Mouse (Mus musculus) thymus, postnatal 25 days (tissue): ENCODE measurements around the gene Gm20518.

Experiments used
- DNase-seq: peaks from one replicate; pipeline ENCODE4 v3.0.0; 2022

Gm20518 gene

DNA sequence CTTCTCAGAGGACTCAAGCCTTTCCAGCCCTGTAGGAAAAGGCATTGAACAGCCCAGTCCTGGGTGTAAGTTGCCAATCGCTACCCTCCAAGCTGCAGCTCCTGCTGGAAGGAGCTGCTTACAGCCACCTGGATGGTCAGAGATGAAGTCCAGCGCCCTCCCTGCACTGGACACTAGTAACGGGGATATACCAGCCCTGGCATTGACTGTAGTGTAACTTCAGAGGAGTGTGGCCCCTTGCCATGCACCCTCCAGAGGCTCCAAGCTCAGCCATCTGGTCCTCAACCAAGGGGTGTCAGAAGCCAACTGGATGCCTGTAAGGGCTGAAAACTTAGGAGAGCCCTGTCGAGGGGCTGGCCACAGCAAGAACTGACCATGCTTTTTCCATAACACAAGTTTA lies 51.5 kb downstream of the Gm20518 start:
- no peak for DNase-seq

- no peak for DNase-seq
Observed at GRCm38 (mm10) chr16:17838051-17838450, 53.4 kb downstream of the Gm20518 start, which contains the start of gene Car15. Gene Car15 (minus strand): TSS chr16:17838364.

DNA sequence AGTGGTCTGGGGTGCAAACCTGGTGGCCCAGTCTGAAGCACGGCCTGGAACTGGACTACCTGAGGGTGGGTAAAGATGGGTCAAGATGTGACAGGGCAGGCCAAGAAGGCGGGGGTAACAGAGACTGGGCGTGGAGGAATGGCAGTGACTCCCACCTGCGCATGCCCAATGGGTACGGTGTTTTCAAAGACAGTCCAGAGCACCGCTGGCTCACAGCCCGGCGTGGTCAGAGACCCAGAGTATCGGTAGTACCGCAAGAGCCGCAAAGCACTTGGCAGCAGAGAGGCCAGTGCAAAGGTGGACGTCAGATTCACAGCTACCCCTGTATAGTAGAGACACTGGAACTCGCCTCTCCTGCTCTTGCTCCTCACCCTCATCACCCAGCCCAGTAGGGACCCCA lies 56.0 kb downstream of the Gm20518 start:
- no peak for DNase-seq

DNA sequence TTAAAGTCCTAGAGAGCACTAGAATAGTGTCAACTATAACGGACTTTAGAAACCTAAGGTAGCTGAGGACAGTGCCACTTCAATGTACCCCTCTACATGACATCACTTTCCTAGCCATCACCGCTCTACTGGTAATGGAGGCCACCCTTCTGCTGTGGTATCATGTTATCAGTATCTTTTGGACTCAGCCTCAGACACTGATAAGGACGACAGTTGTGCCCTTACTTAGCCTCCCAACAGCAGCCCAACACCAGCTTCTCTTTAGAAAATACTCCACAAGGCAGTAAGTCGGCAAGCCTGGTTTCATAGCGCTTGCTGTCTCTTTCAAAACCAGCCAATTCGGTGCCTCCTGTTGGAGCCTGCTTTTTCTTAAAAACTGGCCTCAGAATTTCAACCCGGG lies 56.9 kb downstream of the Gm20518 start:
- no peak for DNase-seq

- DNase-seq: no peak
Observed at GRCm38 (mm10) chr16:17833681-17834399, 57.6 kb downstream of the Gm20518 start.

- no peak for DNase-seq
Observed at GRCm38 (mm10) chr16:17833321-17833680, 58.2 kb downstream of the Gm20518 start.

DNA sequence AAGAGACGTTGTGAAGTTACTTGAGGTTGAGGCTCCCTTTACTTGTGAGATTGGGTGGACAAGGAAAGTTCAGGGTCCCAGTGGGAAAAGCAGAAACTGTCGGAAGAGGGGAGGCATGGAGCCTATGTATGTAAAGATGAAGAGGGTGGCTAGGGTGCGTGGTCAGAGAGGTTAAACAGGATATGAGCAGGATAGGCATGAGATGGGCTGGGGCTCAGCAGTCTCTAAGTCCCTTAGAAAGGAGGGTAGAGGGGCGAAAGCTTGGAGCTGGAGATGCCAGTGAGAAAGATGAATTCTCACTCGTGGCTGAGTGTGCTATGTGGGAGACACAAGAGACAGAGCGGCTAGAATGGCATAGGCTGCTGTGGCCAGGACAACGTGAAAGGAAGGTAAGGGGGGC lies 58.6 kb downstream of the Gm20518 start, which contains the start of gene B830017H08Rik:
B830017H08Rik (plus strand) TSS at position 301 of the 400 bp plus-strand sequence.
- no peak for DNase-seq

GRCm38 (mm10) chr16:17831781-17832180 lies 59.7 kb downstream of the Gm20518 start:
- DNase-seq: no peak

DNA sequence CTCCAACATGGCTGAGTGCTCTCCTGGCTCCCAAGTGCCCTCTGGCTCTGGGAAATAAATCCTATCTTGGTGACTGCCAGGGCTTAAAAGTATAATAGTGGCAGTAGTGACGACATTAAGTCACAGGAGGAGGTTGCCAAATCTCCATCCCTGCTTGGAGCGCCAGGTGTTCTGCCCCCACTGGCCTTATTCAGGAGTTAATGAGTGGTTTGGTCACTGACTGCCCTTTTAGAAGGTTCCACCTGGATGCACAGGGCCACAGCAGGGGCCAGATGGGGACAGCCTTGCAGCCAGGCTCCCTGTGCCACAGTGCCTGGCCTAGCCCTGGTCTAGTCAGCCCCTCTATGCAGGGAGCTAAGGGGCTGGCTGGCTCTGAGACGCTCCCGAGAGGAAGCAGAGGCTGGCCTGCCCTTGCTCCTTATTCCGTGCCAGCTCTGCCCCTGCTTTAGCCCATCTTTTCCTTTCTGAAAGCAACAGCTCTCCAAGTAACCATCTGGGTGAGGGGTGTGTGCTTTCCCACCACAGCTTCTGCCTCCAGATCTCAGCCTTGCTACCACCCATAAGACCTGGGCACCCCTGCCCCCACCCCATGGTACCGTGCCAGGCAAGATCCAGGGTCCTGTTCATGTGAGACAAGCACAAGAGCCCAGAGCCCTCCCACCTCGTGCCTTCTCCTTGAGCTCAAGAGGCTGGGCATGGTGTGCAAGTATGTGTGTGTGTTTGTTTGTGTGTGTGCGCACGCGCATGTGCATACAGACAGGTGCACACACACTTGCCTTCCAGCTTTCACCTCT lies 60.9 kb downstream of the Gm20518 start:
- DNase-seq: no peak

- DNase-seq: no peak
Observed at GRCm38 (mm10) chr16:17828867-17829266, 62.6 kb downstream of the Gm20518 start.

GRCm38 (mm10) chr16:17828229-17828628 lies 63.2 kb downstream of the Gm20518 start:
- no peak for DNase-seq

- DNase-seq: no peak
Observed at GRCm38 (mm10) chr16:17826500-17826899, 65.0 kb downstream of the Gm20518 start.

DNA sequence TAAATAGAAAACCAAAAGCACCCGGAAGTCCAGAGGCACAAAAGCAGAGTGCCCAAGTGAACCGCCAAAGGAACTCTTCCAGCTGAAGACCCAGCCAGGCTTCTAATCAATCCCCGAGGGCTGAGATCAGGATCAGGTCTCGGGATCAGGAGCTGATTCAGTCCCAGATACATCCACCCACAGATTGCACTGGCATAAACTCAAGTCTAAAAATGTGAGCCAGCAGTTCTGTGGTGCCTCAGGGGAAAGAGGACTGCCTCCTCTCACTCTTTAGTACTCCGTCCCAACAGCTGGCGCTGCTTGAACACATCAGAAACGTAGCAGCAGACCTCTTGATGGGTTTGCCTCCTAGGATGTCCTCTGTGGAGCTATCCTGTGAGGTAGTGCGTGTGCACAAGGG lies 74.9 kb downstream of the Gm20518 start:
- no peak for DNase-seq

DNA sequence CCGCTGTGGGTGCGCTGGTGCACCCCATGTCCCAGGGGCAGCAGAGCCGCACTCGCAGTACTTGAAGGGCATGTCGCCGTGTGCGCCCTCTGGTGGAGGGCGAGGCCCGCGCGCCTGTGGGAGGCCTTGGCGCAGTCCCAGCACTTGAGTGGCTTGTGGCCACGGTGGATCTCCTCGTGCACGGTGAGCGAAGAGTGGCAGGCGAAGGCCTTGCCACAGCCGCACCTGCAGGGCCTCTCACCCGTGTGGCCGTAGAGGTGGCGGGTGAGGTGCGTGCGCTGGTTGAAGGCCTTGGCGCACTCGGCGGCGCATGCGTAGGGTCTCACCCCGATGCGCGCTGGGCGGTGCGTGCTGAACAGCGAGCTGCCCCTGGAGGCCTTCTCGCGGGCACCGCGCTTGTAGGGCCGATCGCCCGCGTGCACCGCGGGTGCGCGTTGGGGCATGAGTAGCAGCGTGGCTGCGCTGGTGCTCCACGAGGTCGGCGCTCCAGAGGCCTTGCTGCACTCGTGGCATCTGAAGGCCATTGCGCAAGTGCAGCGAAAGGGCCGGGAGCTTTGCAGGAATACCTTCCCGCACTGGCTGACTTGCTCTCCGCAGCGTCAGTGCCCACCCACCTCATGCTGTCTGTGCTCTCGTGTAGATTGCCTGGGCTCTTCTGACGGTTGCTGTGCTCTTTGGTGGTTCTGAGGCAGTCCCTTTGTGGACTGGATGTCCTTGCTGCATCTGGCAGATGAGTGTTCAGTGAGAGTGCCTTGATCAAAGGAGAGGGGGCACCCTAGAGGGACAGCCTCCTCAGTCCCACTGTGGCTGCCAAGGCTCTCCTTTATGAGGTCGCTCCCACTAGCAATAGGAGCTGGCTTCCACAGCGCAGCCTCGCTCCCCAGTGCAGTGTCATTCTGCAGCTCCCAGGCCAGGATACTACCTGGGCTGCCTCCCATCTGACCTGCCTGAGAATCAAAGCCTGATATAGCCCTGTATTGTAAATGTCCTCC lies 75.8 kb downstream of the Gm20518 start:
- DNase-seq: peak; percentile 76

GRCm38 (mm10) chr16:17813173-17813572 lies 78.3 kb downstream of the Gm20518 start:
- no peak for DNase-seq

- no peak for DNase-seq
Observed at GRCm38 (mm10) chr16:17812120-17812519, 79.4 kb downstream of the Gm20518 start.

DNA sequence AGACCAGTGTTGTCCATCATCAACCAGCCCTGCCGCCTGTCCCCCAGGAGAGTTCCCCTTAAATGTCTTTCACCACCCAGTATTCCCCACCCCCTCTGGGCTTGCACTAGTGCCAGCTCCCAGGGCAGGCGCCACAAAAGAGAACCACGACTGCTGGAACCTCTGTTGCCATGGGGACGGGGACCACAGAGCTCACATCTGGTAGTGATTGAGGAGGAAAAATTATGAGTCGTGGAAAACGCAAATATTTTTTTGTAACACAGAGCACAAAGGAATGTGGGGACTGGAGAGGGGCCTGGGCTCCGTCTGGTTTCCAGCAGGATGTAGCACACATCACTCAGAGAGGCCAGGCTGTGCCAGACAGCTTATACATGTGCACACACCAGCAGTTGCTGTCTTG lies 81.8 kb downstream of the Gm20518 start:
- no peak for DNase-seq

- DNase-seq: no peak
Observed at GRCm38 (mm10) chr16:17809125-17809524, 82.3 kb downstream of the Gm20518 start.

- DNase-seq: peak; percentile 95
Observed at GRCm38 (mm10) chr16:17807192-17808009, 84.1 kb downstream of the Gm20518 start.

DNA sequence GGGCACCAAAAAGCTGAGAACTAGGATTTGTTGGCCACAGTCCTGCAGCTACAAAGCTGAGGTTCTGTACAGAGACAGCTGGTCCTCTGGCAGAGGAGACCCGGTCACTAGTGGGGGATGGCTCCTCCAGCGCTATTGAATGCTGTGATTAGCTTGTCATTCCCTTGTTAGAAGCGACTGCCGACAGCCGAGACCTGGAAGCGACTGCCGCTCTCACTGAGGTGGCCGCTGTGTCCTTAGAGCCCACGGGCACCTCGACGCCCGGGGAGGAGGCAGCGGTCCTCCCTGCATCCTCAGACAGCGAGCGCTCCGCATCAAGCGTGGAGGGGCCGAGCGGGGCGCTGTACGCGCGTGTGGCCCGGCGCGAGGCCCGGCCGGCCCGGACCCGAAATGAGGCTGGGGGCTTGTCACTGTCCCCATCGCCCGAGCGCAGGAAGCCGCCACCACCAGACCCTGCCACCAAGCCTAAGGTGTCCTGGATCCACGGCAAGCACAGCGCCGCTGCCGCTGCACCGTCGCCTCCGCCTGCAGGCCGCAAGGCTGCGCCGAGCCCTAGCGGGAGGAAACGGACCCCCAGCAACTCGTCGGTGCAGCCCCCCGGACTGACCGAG lies 84.8 kb downstream of the Gm20518 start:
- DNase-seq: no peak

DNA sequence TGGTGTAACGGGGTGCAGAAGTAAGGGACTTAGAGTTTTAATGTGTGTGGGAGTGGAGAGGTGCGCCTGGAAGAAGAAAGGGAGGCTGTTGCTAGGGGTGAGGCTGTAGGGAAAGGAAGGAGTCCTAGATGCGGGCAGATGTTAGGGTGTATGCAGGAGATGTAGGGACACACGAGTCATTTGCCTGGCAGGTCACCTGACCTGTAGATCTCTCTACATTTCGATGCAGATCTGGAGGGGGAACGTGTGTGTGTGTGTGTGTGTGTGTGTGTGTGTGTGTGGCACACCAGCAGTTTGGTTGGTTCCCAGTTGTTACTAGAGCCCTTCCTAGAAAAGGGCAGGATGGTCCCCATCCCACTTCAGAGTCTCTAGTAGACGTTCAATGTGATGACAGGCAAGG lies 86.5 kb downstream of the Gm20518 start:
- DNase-seq: no peak
